Mouse (Mus musculus): ENCODE results near the gene Gtf3c2. TPM values are rescaled to one million over a fixed set of nuclear protein-coding genes. Genes with fewer than 3 reads are reported as not detected.
A peak's percentile ranks its signal among the peaks of the same experiment; 100 is the strongest.
"Not testable (repeated sequence)": the region's sequence is repeated elsewhere in the genome, so short reads cannot be mapped to it uniquely, and the experiment has no call there.

The Gtf3c2 gene
- polyA plus RNA-seq, 1 experiment from 2014 or later = 78.2 TPM

GRCm38 (mm10) chr5:31218294-31218693, 38.4 kb upstream of the Gtf3c2 start:
- H3K4me2 ChIP-seq (ENCODE audit: low read depth, low read length) = peak overlapping the region; percentile 76
- H3K27me3 ChIP-seq (ENCODE audit: control insufficient read depth, insufficient read depth, low read depth, low read length) = no peaks in the 10 kb centered on the region
- 55% methylated on average over 7 of the region's 7 CpGs for WGBS
- no peak overlapping the region for H3K9ac ChIP-seq (ENCODE audit: low read length)
- H3K4me3 ChIP-seq (ENCODE audit: low read length) = no peak overlapping the region
- peaks cover 10% of the 10 kb centered on the region for H3K4me1 ChIP-seq (replicated peaks; ENCODE audit: control insufficient read depth, insufficient read depth, low read length)
- H3K36me3 ChIP-seq (ENCODE audit: control insufficient read depth, insufficient read depth, low read length) = no peaks in the 10 kb centered on the region
- 0 out of 2 replicates have a peak overlapping the region, but pooled peaks have one; percentile 27 for H3K27ac ChIP-seq (ENCODE audit: low read length)
- no peak for ATAC-seq (ENCODE audit: low read depth)
- H3K9me3 ChIP-seq (ENCODE audit: control insufficient read depth, low read length) = no peaks in the 10 kb centered on the region

DNA sequence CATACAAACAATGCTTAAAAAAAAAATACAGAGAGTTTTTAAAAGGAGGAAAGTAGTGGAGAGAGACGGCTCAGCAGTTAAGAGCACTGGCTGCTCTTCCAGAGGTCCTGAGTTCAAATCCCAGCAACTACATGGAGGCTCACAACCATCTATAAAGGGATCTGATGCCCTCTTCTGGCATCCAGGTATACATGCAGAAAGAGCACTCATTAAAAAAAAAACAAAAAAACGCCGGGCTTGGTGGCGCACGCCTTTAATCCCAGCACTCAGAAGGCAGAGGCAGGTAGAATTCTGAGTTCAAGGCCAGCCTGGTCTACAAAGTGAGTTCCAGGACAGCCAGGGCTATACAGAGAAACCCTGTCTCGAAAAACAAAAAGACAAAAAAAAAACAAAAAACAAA, 36.6 kb upstream of the Gtf3c2 start:
- H3K9me3 ChIP-seq (ENCODE audit: control insufficient read depth, low read length); H3K4me2 ChIP-seq (ENCODE audit: low read depth, low read length); ATAC-seq (ENCODE audit: low read depth); H3K36me3 ChIP-seq (ENCODE audit: control insufficient read depth, insufficient read depth, low read length); H3K27ac ChIP-seq (ENCODE audit: low read length); H3K27me3 ChIP-seq (ENCODE audit: control insufficient read depth, insufficient read depth, low read depth, low read length); H3K4me3 ChIP-seq (ENCODE audit: low read length); H3K9ac ChIP-seq (ENCODE audit: low read length): not testable (repeated sequence)
- peaks cover 10% of the 10 kb centered on the region for H3K4me1 ChIP-seq (replicated peaks; ENCODE audit: control insufficient read depth, insufficient read depth, low read length)
- 87% methylated on average over 6 of the region's 6 CpGs for WGBS

GRCm38 (mm10) chr5:31204421-31204820, 24.5 kb upstream of the Gtf3c2 start:
- no peak for ATAC-seq (ENCODE audit: low read depth)
- peaks cover 11% of the 10 kb centered on the region for H3K4me1 ChIP-seq (replicated peaks; ENCODE audit: control insufficient read depth, insufficient read depth, low read length)
- H3K9me3 ChIP-seq (ENCODE audit: control insufficient read depth, low read length) = peaks cover 4% of the 10 kb centered on the region
- 87% methylated on average over 6 of the region's 6 CpGs for WGBS
- no peak overlapping the region for H3K27ac ChIP-seq (ENCODE audit: low read length)
- H3K27me3 ChIP-seq (ENCODE audit: control insufficient read depth, insufficient read depth, low read depth, low read length) = no peaks in the 10 kb centered on the region
- H3K36me3 ChIP-seq (ENCODE audit: control insufficient read depth, insufficient read depth, low read length) = peaks cover 43% of the 10 kb centered on the region
- no peak overlapping the region for H3K4me3 ChIP-seq (ENCODE audit: low read length)
- H3K9ac ChIP-seq (ENCODE audit: low read length) = no peak overlapping the region
- no peak overlapping the region for H3K4me2 ChIP-seq (ENCODE audit: low read depth, low read length)

DNA sequence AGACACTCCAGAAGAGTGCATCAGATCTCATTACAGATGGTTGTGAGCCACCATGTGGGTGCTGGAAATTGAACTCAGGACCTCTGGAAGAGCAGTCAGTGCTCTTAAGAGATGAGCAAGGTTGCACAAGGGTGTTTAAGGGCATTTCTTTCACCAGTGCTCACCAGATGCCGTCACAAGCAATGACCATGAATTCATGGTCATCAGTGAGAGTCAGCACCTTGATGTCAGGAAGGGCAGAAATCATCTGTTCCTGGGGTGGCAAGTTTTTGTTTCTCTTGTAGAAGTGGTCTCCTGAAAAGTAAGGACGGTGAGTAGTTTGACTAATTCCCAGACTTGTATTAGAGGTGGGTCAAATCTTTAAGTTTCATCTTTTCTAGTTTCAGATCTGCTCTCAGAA, 23.9 kb upstream of the Gtf3c2 start:
- no peak overlapping the region for H3K4me3 ChIP-seq (ENCODE audit: low read length)
- peaks cover 4% of the 10 kb centered on the region for H3K9me3 ChIP-seq (ENCODE audit: control insufficient read depth, low read length)
- WGBS = 92% methylated on average over 2 of the region's 2 CpGs
- no peak overlapping the region for H3K27ac ChIP-seq (ENCODE audit: low read length)
- H3K27me3 ChIP-seq (ENCODE audit: control insufficient read depth, insufficient read depth, low read depth, low read length) = no peaks in the 10 kb centered on the region
- no peak overlapping the region for H3K9ac ChIP-seq (ENCODE audit: low read length)
- peaks cover 49% of the 10 kb centered on the region for H3K36me3 ChIP-seq (ENCODE audit: control insufficient read depth, insufficient read depth, low read length)
- peaks cover 11% of the 10 kb centered on the region for H3K4me1 ChIP-seq (replicated peaks; ENCODE audit: control insufficient read depth, insufficient read depth, low read length)
- H3K4me2 ChIP-seq (ENCODE audit: low read depth, low read length) = no peak overlapping the region
- ATAC-seq (ENCODE audit: low read depth) = no peak

GRCm38 (mm10) chr5:31202933-31203332, 23.0 kb upstream of the Gtf3c2 start:
- no peak for ATAC-seq (ENCODE audit: low read depth)
- WGBS = 83% methylated on average over 7 of the region's 7 CpGs
- peak overlapping the region; percentile 78 for H3K9ac ChIP-seq (ENCODE audit: low read length)
- peaks cover 4% of the 10 kb centered on the region for H3K9me3 ChIP-seq (ENCODE audit: control insufficient read depth, low read length)
- H3K4me3 ChIP-seq (ENCODE audit: low read length) = peak overlapping the region; percentile 80
- peak overlapping the region; percentile 83; the same call in 1 of the 2 replicates for H3K27ac ChIP-seq (ENCODE audit: low read length)
- H3K27me3 ChIP-seq (ENCODE audit: control insufficient read depth, insufficient read depth, low read depth, low read length) = no peaks in the 10 kb centered on the region
- H3K4me1 ChIP-seq (replicated peaks; ENCODE audit: control insufficient read depth, insufficient read depth, low read length) = peaks cover 11% of the 10 kb centered on the region
- peaks cover 58% of the 10 kb centered on the region for H3K36me3 ChIP-seq (ENCODE audit: control insufficient read depth, insufficient read depth, low read length)
- H3K4me2 ChIP-seq (ENCODE audit: low read depth, low read length) = peak overlapping the region; percentile 81

- Histone ChIP-seq H3K27ac (ENCODE audit: low read length) (peak within 1 kb of the TSS; percentile 83), H3K9me3 (ENCODE audit: control insufficient read depth, low read length) (peaks cover 4% of the 10 kb centered on the region), H3K4me2 (ENCODE audit: low read depth, low read length) (peak within 1 kb of the TSS; percentile 81), H3K9ac (ENCODE audit: low read length) (peak within 1 kb of the TSS; percentile 91), H3K4me1 (replicated peaks; ENCODE audit: control insufficient read depth, insufficient read depth, low read length) (peaks cover 11% of the 10 kb centered on the region), H3K36me3 (ENCODE audit: control insufficient read depth, insufficient read depth, low read length) (peaks cover 59% of the 10 kb centered on the region), H3K4me3 (ENCODE audit: low read length) (peak within 1 kb of the TSS; percentile 80), H3K27me3 (ENCODE audit: control insufficient read depth, insufficient read depth, low read depth, low read length) (no peaks in the 10 kb centered on the region)
- under 1% methylated on average over 52 of the region's 53 CpGs for WGBS
- peak; percentile 98 for ATAC-seq (ENCODE audit: low read depth)
Observed at GRCm38 (mm10) chr5:31201742-31202590, 22.0 kb upstream of the Gtf3c2 start, which contains the start of gene Zfp513. Zfp513 (minus strand) TSS chr5:31202303.

DNA sequence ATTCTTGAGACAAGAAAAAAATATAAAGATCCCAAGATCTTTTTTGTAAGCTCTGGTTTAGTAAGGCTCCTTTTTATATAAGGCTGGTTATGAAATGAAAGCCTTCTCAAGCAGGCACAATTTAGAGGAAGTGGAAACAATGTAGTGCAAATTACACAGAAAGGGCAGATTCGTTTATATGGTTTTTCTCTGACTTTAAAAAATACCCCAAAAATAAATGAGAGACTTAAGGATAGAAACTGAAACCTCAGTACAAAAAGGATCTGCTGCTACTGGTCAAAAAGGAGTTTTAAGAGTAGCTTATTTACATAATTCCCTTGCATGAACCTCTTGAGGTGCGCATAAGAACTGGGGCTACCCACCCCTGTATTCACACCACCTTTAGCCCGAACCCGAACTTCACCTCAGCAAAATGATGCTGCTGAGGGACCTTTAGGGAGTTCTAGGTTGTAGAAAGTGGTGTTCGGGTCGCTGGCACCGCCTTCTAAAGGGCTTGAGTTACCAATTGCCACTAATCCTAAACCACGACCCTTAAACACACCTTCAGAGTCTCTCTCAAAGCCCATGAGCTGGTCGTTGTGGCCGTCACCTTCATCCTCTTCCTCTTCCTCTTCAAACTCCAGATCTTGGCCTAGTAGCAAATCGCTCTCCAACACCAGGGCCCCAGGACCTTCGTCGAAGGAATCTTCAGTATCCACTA, 21.2 kb upstream of the Gtf3c2 start:
- 10% methylated on average over 13 of the region's 13 CpGs for WGBS
- ATAC-seq (ENCODE audit: low read depth) = no peak
- Histone ChIP-seq H3K9me3 (ENCODE audit: control insufficient read depth, low read length) (peaks cover 4% of the 10 kb centered on the region), H3K9ac (ENCODE audit: low read length) (peak overlapping the region; percentile 91), H3K4me3 (ENCODE audit: low read length) (peak overlapping the region; percentile 80), H3K4me2 (ENCODE audit: low read depth, low read length) (peak overlapping the region; percentile 62), H3K27ac (ENCODE audit: low read length) (peak overlapping the region; percentile 65), H3K4me1 (replicated peaks; ENCODE audit: control insufficient read depth, insufficient read depth, low read length) (peaks cover 11% of the 10 kb centered on the region), H3K36me3 (ENCODE audit: control insufficient read depth, insufficient read depth, low read length) (peaks cover 63% of the 10 kb centered on the region), H3K27me3 (ENCODE audit: control insufficient read depth, insufficient read depth, low read depth, low read length) (no peaks in the 10 kb centered on the region)

- H3K4me2 ChIP-seq (ENCODE audit: low read depth, low read length) = peak overlapping the region; percentile 62
- WGBS = 88% methylated on average over 27 of the region's 27 CpGs
Observed at GRCm38 (mm10) chr5:31200327-31200768, 20.4 kb upstream of the Gtf3c2 start.

GRCm38 (mm10) chr5:31199893-31200292, 19.9 kb upstream of the Gtf3c2 start:
- no peak overlapping the region for H3K4me3 ChIP-seq (ENCODE audit: low read length)
- no peak overlapping the region for H3K4me2 ChIP-seq (ENCODE audit: low read depth, low read length)
- no peak for ATAC-seq (ENCODE audit: low read depth)
- peaks cover 11% of the 10 kb centered on the region for H3K4me1 ChIP-seq (replicated peaks; ENCODE audit: control insufficient read depth, insufficient read depth, low read length)
- H3K9me3 ChIP-seq (ENCODE audit: control insufficient read depth, low read length) = peaks cover 4% of the 10 kb centered on the region
- WGBS = 77% methylated on average over 9 of the region's 9 CpGs
- no peaks in the 10 kb centered on the region for H3K27me3 ChIP-seq (ENCODE audit: control insufficient read depth, insufficient read depth, low read depth, low read length)
- no peak overlapping the region for H3K9ac ChIP-seq (ENCODE audit: low read length)
- H3K27ac ChIP-seq (ENCODE audit: low read length) = no peak overlapping the region
- H3K36me3 ChIP-seq (ENCODE audit: control insufficient read depth, insufficient read depth, low read length) = peaks cover 68% of the 10 kb centered on the region

More at GRCm38 (mm10) chr5:31200327-31200768, 20.4 kb upstream of the Gtf3c2 start:
- peaks cover 4% of the 10 kb centered on the region for H3K9me3 ChIP-seq (ENCODE audit: control insufficient read depth, low read length)
- H3K4me1 ChIP-seq (replicated peaks; ENCODE audit: control insufficient read depth, insufficient read depth, low read length) = peaks cover 11% of the 10 kb centered on the region
- H3K4me3 ChIP-seq (ENCODE audit: low read length) = peak overlapping the region; percentile 80; the same call in 1 of the 2 replicates
- H3K27me3 ChIP-seq (ENCODE audit: control insufficient read depth, insufficient read depth, low read depth, low read length) = no peaks in the 10 kb centered on the region
- H3K27ac ChIP-seq (ENCODE audit: low read length) = no peak overlapping the region
- H3K9ac ChIP-seq (ENCODE audit: low read length) = no peak overlapping the region
- ATAC-seq (ENCODE audit: low read depth) = no peak
- H3K36me3 ChIP-seq (ENCODE audit: control insufficient read depth, insufficient read depth, low read length) = peaks cover 66% of the 10 kb centered on the region
